Mouse (Mus musculus) adrenal gland, postnatal 10 days (tissue): ENCODE measurements around the gene Zfyve9. TPM values are rescaled to one million over a fixed set of nuclear protein-coding genes. Genes with fewer than 3 reads are reported as not detected.
"Not testable (repeated sequence)": the region's sequence is repeated elsewhere in the genome, so short reads cannot be mapped to it uniquely, and the experiment has no call there.

Experiments
- DNase-seq: peaks from one replicate; pipeline ENCODE4 v3.0.0; 2021; ENCODE audit warnings: mixed read lengths
- total RNA-seq, 2 experiments: library from RNA; stranded (reverse); gene quantifications; 2 replicates each; pipeline ENCODE4 v1.2.3; 2021

Gene Zfyve9
- total RNA-seq, 2 experiments from 2014 or later, result 20.8 to 24.4 TPM

GRCm38 (mm10) chr4:108721245-108721784, 59.3 kb downstream of the Zfyve9 start:
- DNase-seq, result no peak

- no peak for DNase-seq
Observed at GRCm38 (mm10) chr4:108719349-108719748, 61.2 kb downstream of the Zfyve9 start, which contains the start of gene 3110021N24Rik. Gene 3110021N24Rik, plus strand, starts transcription at chr4:108719649.

GRCm38 (mm10) chr4:108708209-108708608, 72.4 kb downstream of the Zfyve9 start:
- DNase-seq, result no peak

DNA sequence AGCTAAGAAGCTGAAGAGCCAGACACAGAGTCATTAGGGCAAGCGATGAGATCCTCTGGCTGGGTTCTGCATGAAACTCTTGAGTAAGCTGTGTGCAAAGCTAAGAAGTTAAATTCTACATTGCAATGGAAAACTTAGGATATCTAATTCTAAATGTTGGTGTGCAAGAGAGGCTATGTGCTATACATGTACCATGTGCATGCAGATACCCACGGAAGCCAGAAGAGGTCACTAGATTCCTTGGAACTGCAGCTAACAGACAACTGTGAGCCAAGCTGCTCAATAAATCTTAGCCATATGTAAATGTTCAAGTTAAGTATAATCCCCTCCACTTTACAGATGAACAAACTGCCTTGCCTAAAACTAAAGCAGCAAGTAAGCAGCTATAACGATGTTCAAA, 83.7 kb downstream of the Zfyve9 start:
- DNase-seq, result peak; percentile 40

DNA sequence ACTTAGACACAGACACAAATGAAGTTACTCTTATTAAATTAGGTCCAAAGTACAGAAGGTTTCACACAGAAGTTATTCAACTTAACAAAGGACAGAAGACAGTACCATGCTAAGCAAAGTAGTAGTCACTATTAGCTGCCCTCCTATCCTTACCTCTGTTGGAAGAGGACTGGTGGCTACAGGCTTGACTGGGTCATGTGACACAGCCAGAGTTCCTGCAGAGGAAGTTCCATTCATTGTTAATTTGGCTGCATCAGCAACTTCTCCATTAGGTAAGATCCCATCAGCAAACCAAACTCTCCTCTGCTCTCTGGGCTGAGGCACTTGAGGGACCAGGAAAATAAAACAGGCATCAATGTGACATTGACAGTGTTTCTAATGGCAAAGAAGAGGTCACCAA, 89.1 kb downstream of the Zfyve9 start:
- DNase-seq, result no peak

DNA sequence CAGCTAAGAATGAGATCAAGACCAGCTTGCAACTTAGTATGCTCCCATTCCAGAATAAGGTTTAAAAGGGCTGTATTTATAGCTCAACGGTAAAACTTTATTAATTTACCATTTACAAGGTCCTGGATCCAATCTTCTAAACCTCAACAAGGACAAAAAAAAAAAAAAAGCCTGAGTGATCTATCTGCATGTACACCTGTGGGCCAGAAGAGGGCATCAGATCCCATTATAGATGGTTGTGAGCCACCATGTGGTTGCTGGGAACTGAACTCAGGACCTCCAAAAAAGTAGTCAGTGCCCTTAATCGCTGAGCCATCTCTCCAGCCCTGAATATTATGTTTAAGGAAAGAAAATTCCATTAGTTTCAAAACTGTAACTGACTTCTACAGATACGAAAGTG, 90.1 kb downstream of the Zfyve9 start:
- no peak for DNase-seq

- not testable (repeated sequence) for DNase-seq
Observed at GRCm38 (mm10) chr4:108687098-108687497, 93.5 kb downstream of the Zfyve9 start.

DNA sequence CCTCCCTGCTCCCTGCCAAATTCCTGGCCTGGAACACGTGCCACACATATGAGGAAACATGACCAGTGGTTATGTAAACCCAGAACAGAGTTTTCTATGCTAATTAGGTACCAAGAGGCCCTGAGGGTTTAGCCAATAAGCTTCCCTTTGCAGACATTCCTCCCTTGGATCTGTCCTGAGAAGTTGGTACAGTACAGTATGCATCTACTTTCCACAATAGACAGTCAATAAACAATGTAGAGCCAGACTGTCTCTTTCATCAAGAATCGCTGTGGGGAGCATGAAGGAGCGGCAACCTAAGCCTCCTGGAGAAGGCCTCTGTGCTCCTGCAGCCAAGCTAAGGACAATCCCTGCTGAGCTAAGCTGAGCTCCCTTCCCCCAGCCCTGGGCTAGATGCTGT, 94.4 kb downstream of the Zfyve9 start:
- DNase-seq, result no peak

- peak; percentile 19 for DNase-seq
Observed at GRCm38 (mm10) chr4:108664407-108664806, 116.2 kb downstream of the Zfyve9 start.

DNA sequence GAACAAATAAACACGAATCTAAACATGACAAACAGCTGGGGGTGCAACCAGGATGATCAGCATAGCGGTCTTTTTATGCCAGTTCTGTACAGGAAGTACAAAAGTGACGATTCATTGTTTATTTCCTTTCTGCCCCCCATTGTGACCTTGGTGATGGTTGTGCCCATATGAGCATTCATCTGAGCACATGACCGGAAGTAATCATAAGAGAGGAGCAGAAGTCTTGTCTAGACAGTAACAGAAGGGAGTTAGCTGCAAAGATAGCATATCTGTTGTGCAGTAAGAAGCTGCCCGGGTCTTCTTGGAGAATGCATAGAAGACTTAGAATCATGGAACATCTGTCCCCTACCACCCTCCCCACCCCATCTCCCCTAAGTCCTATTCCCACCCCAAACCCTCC, 141.8 kb downstream of the Zfyve9 start:
- no peak for DNase-seq

GRCm38 (mm10) chr4:108637721-108638120, 142.9 kb downstream of the Zfyve9 start:
- DNase-seq, result no peak

DNA sequence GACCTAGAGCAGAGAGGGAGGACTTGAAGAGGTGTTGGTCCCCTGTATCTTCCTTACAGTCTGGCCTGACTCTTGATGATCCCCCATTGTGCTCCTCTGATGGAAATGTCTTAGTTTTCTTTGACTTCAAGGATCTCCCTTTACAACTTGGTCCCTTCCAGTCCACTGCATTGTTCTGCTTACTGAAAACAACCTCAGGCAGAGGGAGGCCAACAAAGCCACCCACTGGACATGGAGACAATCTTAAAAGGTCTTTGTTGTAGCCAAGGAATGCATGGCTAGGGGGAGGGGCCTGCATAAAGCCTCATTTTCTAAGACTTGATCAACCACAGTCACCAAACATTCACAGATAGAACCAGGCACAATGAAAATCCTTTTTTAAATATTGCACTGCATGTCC, 145.5 kb downstream of the Zfyve9 start:
- DNase-seq, result no peak

- no peak for DNase-seq
Observed at GRCm38 (mm10) chr4:108634696-108635095, 145.9 kb downstream of the Zfyve9 start.

- no peak for DNase-seq
Observed at GRCm38 (mm10) chr4:108633703-108634102, 146.9 kb downstream of the Zfyve9 start.

DNA sequence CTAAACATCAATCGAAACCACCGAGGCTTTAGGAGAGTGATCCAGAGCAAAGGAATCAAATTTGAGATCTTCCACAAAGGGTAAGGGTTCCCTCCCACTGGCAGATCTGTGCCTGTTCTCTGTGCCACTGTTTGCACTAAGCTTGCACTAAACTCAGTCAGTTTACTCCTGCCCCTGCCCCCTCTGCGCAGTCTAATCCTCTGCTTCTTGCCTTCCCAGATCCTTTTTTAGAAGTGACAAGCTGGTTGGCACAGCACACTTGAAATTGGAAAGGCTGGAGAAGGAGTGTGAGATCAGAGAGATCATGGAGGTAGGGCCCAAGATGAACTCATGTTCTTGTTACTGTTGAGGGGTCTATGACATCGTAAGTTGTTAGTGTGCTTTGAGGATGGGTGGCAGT, 149.0 kb downstream of the Zfyve9 start:
- no peak for DNase-seq

DNA sequence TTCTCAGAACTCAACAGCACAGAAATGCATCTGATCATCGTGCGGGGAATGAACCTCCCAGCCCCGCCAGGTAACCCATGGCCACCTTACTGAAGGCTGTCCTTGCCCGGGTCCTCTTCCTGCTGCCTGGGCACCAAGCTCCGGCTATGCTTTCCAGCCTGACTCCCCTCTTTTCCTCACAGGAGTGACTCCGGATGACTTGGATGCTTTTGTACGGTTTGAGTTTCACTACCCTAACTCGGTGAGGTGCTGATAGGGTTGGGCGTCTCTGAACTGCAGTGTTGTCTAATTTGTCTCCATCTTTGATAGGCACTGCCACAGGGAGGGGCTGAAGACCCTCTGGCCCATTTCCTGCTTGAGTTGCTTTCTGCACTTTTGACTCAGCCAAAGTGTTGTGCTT, 150.5 kb downstream of the Zfyve9 start:
- no peak for DNase-seq

DNA sequence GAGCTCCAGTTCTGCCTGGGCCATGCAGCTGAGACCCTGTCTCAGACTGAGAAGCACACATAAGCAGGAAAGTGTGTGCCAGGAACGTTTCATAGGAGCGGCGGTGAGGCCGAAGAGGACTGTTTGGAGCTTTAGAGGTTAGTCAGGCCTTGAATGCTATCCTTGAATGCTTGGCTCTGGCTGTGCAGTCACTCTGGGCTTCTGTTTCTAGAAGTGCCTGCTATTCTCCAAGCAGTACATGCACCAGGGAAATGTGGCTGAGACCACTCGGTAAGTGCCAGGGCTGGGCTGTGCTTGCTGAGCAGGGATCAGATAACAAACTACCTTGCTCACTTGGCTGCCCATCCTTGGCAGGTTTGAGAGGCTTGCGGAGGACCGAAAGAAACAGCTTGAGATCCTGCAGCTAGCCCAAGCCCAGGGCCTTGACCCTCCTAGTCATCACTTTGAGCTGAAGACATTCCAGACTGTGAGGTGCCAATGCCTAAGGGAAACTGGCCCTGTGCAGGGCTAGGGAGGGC, 151.2 kb downstream of the Zfyve9 start:
- peak; percentile 44 for DNase-seq

GRCm38 (mm10) chr4:108627066-108627465, 153.5 kb downstream of the Zfyve9 start:
- DNase-seq, result no peak

- no peak for DNase-seq
Observed at GRCm38 (mm10) chr4:108621504-108621903, 159.1 kb downstream of the Zfyve9 start.

DNA sequence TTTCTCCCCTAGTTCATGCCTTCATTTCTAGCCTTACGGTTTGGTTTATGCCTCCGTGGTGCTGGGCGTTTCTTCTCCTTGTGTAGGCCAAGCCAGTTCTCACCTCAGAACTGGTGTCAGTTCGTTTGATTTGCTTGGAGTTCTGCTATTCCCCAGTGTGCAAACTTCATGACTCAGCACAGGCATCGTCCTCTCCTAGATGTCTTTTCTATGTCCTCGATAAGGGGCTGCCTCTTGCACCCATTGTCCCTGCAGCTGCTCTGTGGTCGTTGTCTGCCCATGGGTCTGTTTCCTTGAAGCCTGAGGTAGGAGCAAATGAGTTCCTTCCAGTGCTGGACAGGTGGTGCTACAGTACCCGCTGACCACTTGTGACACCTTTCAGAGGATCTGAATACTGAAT, 160.1 kb downstream of the Zfyve9 start:
- no peak for DNase-seq

GRCm38 (mm10) chr4:108619587-108620341, 160.8 kb downstream of the Zfyve9 start, which contains the start of gene Cc2d1b:
Gene Cc2d1b, plus strand, starts transcription at chr4:108619940.
- peak; percentile 94 for DNase-seq

DNA sequence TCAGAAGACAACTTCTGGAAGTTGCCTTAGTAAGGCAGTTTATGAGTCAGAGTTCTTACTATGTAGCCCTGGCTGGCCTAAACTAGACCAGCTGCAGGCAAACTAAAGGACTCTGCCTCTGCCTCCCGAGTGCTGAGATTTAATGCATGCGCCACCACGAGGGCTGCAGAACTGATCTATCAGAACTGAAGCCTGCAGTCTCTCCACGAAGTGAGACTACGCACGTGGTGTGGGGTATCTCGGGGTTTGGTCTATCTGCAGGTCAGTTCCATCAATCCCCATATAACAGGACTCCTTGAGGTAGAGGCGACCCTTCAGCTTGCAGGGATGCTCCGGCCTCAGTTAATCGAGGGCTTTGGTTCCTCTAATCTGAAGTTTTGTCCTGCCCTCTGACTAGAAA, 161.4 kb downstream of the Zfyve9 start:
- peak; percentile 30 for DNase-seq

DNA sequence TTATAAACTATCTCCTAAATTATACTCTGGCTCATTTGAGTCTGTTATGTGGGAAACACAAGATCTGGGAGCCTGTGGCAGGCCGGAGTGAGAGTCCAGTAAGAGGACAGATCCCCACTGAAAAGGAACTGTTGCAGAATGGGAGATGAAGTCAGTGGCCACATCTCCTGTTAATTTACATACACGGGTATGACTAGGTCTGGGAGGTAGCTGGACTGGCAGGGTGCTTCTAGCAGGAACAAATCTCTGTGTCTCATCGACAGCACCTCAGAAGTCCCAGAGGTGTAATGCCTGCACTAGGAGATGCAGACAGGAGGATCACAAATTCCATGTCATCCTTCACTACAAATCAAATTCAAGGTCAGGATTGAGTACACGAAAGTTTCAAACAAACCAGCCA, 162.0 kb downstream of the Zfyve9 start:
- DNase-seq, result no peak

GRCm38 (mm10) chr4:108610935-108611334, 169.7 kb downstream of the Zfyve9 start:
- no peak for DNase-seq
